Mouse (Mus musculus): ENCODE measurements around the gene Cyld. TPM values are rescaled to one million over a fixed set of nuclear protein-coding genes. Genes with fewer than 3 reads are reported as not detected.

Gene Cyld
- total and polyA plus RNA-seq, 3 experiments: 4.8 to 29.4 (median 27.1) TPM

DNA sequence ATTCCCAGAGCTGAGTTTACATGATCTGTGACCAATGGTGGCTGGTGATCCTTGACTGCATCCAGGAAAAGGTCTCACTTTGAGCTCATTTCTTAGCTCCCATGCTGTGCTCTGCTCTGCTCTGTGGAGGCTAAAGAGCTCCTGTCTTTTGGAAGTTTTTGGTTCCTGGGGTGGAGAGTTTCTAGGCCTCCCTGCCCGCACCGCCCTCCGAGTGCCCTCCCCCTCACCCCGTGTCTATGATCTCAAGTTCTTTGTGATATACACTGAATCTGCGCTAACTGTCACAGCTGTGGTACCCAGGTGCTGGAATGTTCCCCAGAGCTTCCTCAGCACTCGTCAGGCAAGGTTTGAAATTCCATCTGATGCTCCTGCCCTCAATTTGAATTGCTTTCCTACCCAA lies 26.0 kb upstream of the Cyld start:
- intact Hi-C loops (cut with DNase I): loop anchor here (1.0 kb wide), 1 partner anchor 37 kb away; no protein-coding TSS in a partner anchor
- WGBS: 95% methylated on average over 6 of the region's 6 CpGs
- TF ChIP-seq POLR2A (IDR thresholded peaks at IDR 0.05; ENCODE audit: insufficient read depth, low read depth, low read length) (no peak), CTCF (IDR thresholded peaks at IDR 0.05) (no peak)
- DNase-seq: no peak
- Histone ChIP-seq H3K79me2 (replicated peaks; ENCODE audit: control insufficient read depth, insufficient read depth, low read length) (no peaks in the 10 kb centered on the region), H3K27ac (no peak overlapping the region), H3K36me3 (ENCODE audit: control insufficient read depth, insufficient read depth, low read length) (no peaks in the 10 kb centered on the region), H3K4me3 (no peak overlapping the region), H3K4me1 (ENCODE audit: control insufficient read depth, insufficient read depth, low read length) (no peaks in the 10 kb centered on the region), H3K9ac (ENCODE audit: low read depth, low read length) (no peak overlapping the region), H3K27me3 (ENCODE audit: control insufficient read depth, insufficient read depth, low read length) (no peaks in the 10 kb centered on the region)

- intact Hi-C loops (cut with DNase I): no loop called here
- DNase-seq: no peak
- Histone ChIP-seq H3K27ac (no peak overlapping the region), H3K27me3 (ENCODE audit: control insufficient read depth, insufficient read depth, low read length) (no peaks in the 10 kb centered on the region), H3K9ac (ENCODE audit: low read depth, low read length) (no peak overlapping the region), H3K79me2 (replicated peaks; ENCODE audit: control insufficient read depth, insufficient read depth, low read length) (no peaks in the 10 kb centered on the region), H3K36me3 (ENCODE audit: control insufficient read depth, insufficient read depth, low read length) (no peaks in the 10 kb centered on the region), H3K4me3 (no peak overlapping the region), H3K4me1 (ENCODE audit: control insufficient read depth, insufficient read depth, low read length) (no peaks in the 10 kb centered on the region)
- TF ChIP-seq EP300 (IDR thresholded peaks at IDR 0.05; ENCODE audit: insufficient read depth, low read depth, low read length) (no peak), POLR2A (IDR thresholded peaks at IDR 0.05; ENCODE audit: insufficient read depth, low read depth, low read length) (no peak), CTCF (IDR thresholded peaks at IDR 0.05) (no peak)
- 87% methylated on average over 10 of the region's 10 CpGs for WGBS
Measured at GRCm38 (mm10) chr8:88671575-88671974, 25.3 kb upstream of the Cyld start.

- intact Hi-C loops (cut with DNase I): no loop called here
- H3K4me1 ChIP-seq (ENCODE audit: control insufficient read depth, insufficient read depth, low read length): no peaks in the 10 kb centered on the region
- TF ChIP-seq POLR2A (IDR thresholded peaks at IDR 0.05; ENCODE audit: insufficient read depth, low read depth, low read length) (no peak), CTCF (IDR thresholded peaks at IDR 0.05) (no peak), EP300 (IDR thresholded peaks at IDR 0.05; ENCODE audit: insufficient read depth, low read depth, low read length) (no peak)
- no peak overlapping the region for H3K4me3 ChIP-seq
- H3K27ac ChIP-seq: no peak overlapping the region
- H3K36me3 ChIP-seq (ENCODE audit: control insufficient read depth, insufficient read depth, low read length): no peaks in the 10 kb centered on the region
- H3K9ac ChIP-seq (ENCODE audit: low read depth, low read length): no peak overlapping the region
- H3K79me2 ChIP-seq (replicated peaks; ENCODE audit: control insufficient read depth, insufficient read depth, low read length): no peaks in the 10 kb centered on the region
- DNase-seq: no peak
- H3K27me3 ChIP-seq (ENCODE audit: control insufficient read depth, insufficient read depth, low read length): no peaks in the 10 kb centered on the region
- WGBS: 77% methylated on average over 5 of the region's 5 CpGs
Measured at GRCm38 (mm10) chr8:88673859-88674258, 23.0 kb upstream of the Cyld start.

DNA sequence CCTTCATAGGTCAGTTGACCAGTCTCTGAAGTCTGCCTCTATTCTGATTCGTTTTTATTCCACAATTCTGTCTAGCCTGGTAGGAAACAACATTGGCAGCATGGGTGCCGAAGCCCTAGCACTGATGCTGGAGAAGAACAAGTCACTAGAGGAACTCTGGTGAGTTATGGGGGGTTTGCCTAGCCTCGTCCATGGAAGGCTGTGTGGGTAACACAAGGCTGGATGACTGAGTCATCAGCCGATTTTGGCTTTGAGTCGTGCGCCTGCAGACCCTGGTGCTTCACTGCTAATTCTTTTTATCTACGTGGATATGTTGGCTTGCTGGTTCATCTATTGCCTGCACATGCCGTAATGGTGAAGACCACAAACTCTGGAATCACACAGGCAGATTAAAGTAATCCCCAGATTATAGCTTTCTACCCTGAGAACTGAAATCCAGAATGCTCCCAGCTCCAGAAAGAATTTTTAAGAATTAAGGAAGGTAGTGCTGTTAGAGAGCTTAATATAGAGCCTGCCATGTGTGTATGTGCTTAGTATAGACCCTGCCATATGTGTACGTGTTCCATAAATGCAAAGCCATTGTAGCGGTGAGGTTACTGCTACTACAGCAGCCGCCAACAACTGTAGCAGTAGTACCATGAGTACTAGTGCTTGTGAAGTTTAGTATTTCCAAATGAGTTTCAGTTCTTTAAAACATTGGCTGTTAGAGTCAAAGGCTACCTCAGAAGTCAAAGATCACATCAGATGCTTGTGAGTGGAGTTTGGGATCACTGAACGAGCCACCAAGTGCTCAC lies 21.3 kb upstream of the Cyld start:
- Histone ChIP-seq H3K4me3 (no peak overlapping the region), H3K4me1 (ENCODE audit: control insufficient read depth, insufficient read depth, low read length) (no peaks in the 10 kb centered on the region), H3K36me3 (ENCODE audit: control insufficient read depth, insufficient read depth, low read length) (no peaks in the 10 kb centered on the region), H3K27me3 (ENCODE audit: control insufficient read depth, insufficient read depth, low read length) (no peaks in the 10 kb centered on the region), H3K9ac (ENCODE audit: low read depth, low read length) (no peak overlapping the region), H3K27ac (no peak overlapping the region), H3K79me2 (replicated peaks; ENCODE audit: control insufficient read depth, insufficient read depth, low read length) (no peaks in the 10 kb centered on the region)
- 83% methylated on average over 12 of the region's 12 CpGs for WGBS
- TF ChIP-seq POLR2A (IDR thresholded peaks at IDR 0.05; ENCODE audit: insufficient read depth, low read depth, low read length) (no peak), CTCF (IDR thresholded peaks at IDR 0.05) (no peak), EP300 (IDR thresholded peaks at IDR 0.05; ENCODE audit: insufficient read depth, low read depth, low read length) (no peak)
- intact Hi-C loops (cut with DNase I): no loop called here
- no peak for DNase-seq

DNA sequence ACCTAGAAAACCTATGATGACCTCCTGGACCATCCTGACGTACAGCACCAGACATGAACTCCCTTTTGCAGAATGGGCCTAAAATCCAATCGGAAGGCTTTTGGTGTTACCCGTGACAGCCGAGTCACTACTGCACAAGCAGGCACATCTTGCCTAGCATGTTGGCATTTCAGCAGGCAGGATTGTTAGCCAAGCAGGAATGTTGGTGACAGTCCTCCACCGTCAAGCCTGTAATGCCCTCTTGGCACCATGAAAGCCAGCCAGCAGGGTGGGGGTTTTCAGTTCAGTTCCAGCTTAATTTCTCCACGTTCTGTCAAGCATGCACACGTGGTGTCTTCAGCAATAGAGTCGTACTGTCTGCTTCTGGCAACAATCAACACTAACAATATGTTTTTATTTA lies 19.8 kb upstream of the Cyld start:
- DNase-seq: no peak
- 77% methylated on average over 8 of the region's 8 CpGs for WGBS
- TF ChIP-seq CTCF (IDR thresholded peaks at IDR 0.05): no peak
- TF ChIP-seq POLR2A (IDR thresholded peaks at IDR 0.05; ENCODE audit: insufficient read depth, low read depth, low read length): no peak
- TF ChIP-seq EP300 (IDR thresholded peaks at IDR 0.05; ENCODE audit: insufficient read depth, low read depth, low read length): no peak
- no peak overlapping the region for H3K4me3 ChIP-seq
- H3K36me3 ChIP-seq (ENCODE audit: control insufficient read depth, insufficient read depth, low read length): no peaks in the 10 kb centered on the region
- no peaks in the 10 kb centered on the region for H3K27me3 ChIP-seq (ENCODE audit: control insufficient read depth, insufficient read depth, low read length)
- intact Hi-C loops (cut with DNase I): no loop called here
- H3K79me2 ChIP-seq (replicated peaks; ENCODE audit: control insufficient read depth, insufficient read depth, low read length): no peaks in the 10 kb centered on the region
- H3K27ac ChIP-seq: no peak overlapping the region
- no peaks in the 10 kb centered on the region for H3K4me1 ChIP-seq (ENCODE audit: control insufficient read depth, insufficient read depth, low read length)
- no peak overlapping the region for H3K9ac ChIP-seq (ENCODE audit: low read depth, low read length)

DNA sequence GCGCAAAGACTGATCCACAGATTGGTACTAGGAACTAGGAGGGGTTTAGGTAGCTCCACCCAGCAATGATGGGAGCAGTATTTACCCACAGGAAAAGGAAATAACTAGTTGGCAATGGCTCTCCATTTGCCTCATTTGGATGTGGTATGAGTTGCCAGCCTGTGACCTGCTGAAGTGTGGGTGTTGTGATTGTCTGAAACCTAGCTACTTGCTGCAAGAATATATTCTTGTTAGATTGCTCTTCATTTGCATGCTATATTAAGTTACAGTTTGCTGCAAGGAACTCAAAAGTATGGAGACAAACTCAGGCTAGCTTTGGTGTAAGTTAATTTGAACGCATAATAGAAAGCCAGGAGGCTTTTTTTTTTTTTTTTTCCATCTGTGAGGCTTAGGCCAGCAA lies 16.3 kb upstream of the Cyld start:
- Histone ChIP-seq H3K9ac (ENCODE audit: low read depth, low read length) (no peak overlapping the region), H3K27ac (no peak overlapping the region), H3K36me3 (ENCODE audit: control insufficient read depth, insufficient read depth, low read length) (no peaks in the 10 kb centered on the region), H3K79me2 (replicated peaks; ENCODE audit: control insufficient read depth, insufficient read depth, low read length) (no peaks in the 10 kb centered on the region), H3K4me1 (ENCODE audit: control insufficient read depth, insufficient read depth, low read length) (no peaks in the 10 kb centered on the region; the same call in 1 of the 2 replicates), H3K4me3 (no peak overlapping the region), H3K27me3 (ENCODE audit: control insufficient read depth, insufficient read depth, low read length) (no peaks in the 10 kb centered on the region)
- intact Hi-C loops (cut with DNase I): no loop called here
- DNase-seq: no peak
- TF ChIP-seq CTCF (IDR thresholded peaks at IDR 0.05) (no peak), POLR2A (IDR thresholded peaks at IDR 0.05; ENCODE audit: insufficient read depth, low read depth, low read length) (no peak)
- WGBS: 85% methylated on average over 2 of the region's 2 CpGs
